8 mouse cellular contexts compared by ENCODE assay signal in the genomic region with DNA sequence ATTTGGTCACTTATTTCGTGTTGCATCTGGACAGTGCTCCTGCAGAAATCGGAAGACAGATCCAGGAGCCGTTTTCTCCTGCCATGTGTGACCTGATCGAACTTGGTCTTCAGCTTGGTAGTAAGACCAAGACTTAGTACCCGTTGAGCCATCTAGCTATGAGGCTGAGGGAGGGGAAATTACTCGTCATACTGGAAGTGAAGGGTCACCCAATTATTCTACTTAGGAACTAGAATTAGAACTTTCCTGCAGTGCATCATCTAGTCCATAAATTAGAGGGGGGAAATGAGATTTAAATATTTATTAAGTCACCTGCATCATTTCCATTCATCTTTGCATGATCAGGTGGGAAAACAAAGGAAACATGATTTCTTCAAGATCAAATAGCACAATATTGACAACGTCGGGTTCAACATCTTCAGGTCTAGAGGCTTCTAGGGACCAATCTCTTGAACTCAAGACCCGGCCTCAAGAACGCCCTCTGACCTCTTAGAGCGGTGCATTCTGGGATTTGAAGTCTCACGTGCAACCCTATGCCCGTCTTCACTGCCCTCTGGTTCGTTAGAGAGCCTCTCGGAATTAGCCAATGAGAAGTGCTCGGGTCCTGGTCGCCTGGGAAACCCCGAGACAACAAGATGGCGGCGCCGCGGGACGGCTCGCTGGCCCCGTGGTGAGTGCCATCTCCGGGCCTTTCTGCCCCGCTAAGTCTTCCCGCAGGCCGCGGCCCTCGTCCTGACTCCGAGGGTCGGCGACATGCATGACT. TPM values are rescaled to one million over a fixed set of nuclear protein-coding genes. Genes with fewer than 3 reads are reported as not detected.
DNase-seq lines count a peak whose midpoint lies in the region; ATAC-seq lines count a peak whose summit lies in the region.

Ubxn11 (plus strand) TSS at position 592 of the 763 bp plus-strand sequence.

- peaks cover 17% of the 10 kb centered on the region for H3K4me1 ChIP-seq in heart, embryonic 10.5 days
- H3K4me1 ChIP-seq in kidney, embryonic 15.5 days: peaks cover 10% of the 10 kb centered on the region

- ATAC-seq in erythroblast, adult 5-6 weeks (replicated peaks; ENCODE audit: low FRiP score, poor library complexity, severe bottlenecking): peak; percentile 99
- peak; percentile 95 for ATAC-seq in kidney, embryonic 15.5 days (replicated peaks; ENCODE audit: low FRiP score)
- peak; percentile 86 for ATAC-seq in monocyte, adult 5-6 weeks (replicated peaks; ENCODE audit: insufficient number of reproducible peaks, low FRiP score, low TSS enrichment, poor library complexity, severe bottlenecking)

- H3K4me2 ChIP-seq in kidney, embryonic 15.5 days: peak within 1 kb of the TSS; percentile 75

- peak within 1 kb of the TSS; percentile 78 for H3K4me3 ChIP-seq in heart, embryonic 10.5 days
- peak within 1 kb of the TSS; percentile 86 for H3K4me3 ChIP-seq in kidney, embryonic 15.5 days (replicated peaks)

- no peaks in the 10 kb centered on the region for H3K36me3 ChIP-seq in heart, embryonic 10.5 days
- no peaks in the 10 kb centered on the region for H3K36me3 ChIP-seq in kidney, embryonic 15.5 days

- DNase-seq in B cell, adult 2 months: peak; percentile 87 to 88
- DNase-seq in brain, adult 2 months (ENCODE audit: low read depth, low spot score): peak; percentile 98
- DNase-seq in heart, embryonic 10.5 days (ENCODE audit: low spot score): peak; percentile 97
- DNase-seq in liver: peak; percentile 84
- peak; percentile 86 to 92 for DNase-seq in spleen, postnatal 4 days (ENCODE audit: low spot score in 2 of 2)

- peak within 1 kb of the TSS; percentile 68 for H3K9ac ChIP-seq in kidney, embryonic 15.5 days

- H3K27me3 ChIP-seq in heart, embryonic 10.5 days (ENCODE audit: insufficient read depth, poor library complexity, severe bottlenecking): no peaks in the 10 kb centered on the region
- no peaks in the 10 kb centered on the region for H3K27me3 ChIP-seq in kidney, embryonic 15.5 days

- 15% methylated on average over 34 of the region's 34 CpGs for WGBS in heart, embryonic 10.5 days
- 17% methylated on average over 34 of the region's 34 CpGs for WGBS in kidney, embryonic 15.5 days

- no peaks in the 10 kb centered on the region for H3K9me3 ChIP-seq in heart, embryonic 10.5 days
- no peaks in the 10 kb centered on the region for H3K9me3 ChIP-seq in kidney, embryonic 15.5 days (replicated peaks)

- peak within 1 kb of the TSS; percentile 74 for H3K27ac ChIP-seq in heart, embryonic 10.5 days
- H3K27ac ChIP-seq in kidney, embryonic 15.5 days: peak within 1 kb of the TSS; percentile 16; the same call in 1 of the 2 replicates

RNA-seq across cellular contexts. Expression of gene Ubxn11, which starts in this region (rescaled TPM):
- total RNA-seq in erythroblast, adult 5-6 weeks (2015; ENCODE audit: low replicate concordance): 0.84 TPM in 1 of 2 replicates, not detected in the other
- total RNA-seq in erythroblast, adult 5-6 weeks (2017; ENCODE audit: low replicate concordance): 2.4 TPM in 1 of 2 replicates, not detected in the other
- 2.6 and 2.9 TPM in 2 replicates for polyA plus RNA-seq in heart, embryonic 10.5 days (2016; fragmentation: Nextera tagmentation; extraction: Ambion mirVana)
- 10.5 and 11.1 TPM in 2 replicates for polyA plus RNA-seq in kidney, embryonic 15.5 days (2015; fragmentation: Nextera tagmentation; extraction: Ambion mirVana)
- 8.5 to 13.7 TPM (median 10.6 TPM) in 3 replicates for total RNA-seq in monocyte, adult 5-6 weeks (2017)

Comparison
In these comparisons a context has a peak if more than half of its experiments do, and no peak if none do; other contexts are left out.
1. Peak in every context shown above with its lines: DNase-seq, ATAC-seq, H3K4me3 ChIP-seq and H3K27ac ChIP-seq.